Mouse (Mus musculus) ovary, postnatal 36 days (tissue): Measurements from ENCODE around the gene F3.
A peak's percentile ranks its signal among the peaks of the same experiment; 100 is the strongest.
"Not testable (repeated sequence)": the region's sequence is repeated elsewhere in the genome, so short reads cannot be mapped to it uniquely, and the experiment has no call there.

ENCODE experiments used
- DNase-seq: peaks from one replicate; pipeline ENCODE4 v3.0.0; 2022; ENCODE audit warnings: low spot score, mixed read lengths

Gene F3

GRCm38 (mm10) chr3:121738742-121739342 is 15.5 kb downstream of the F3 start:
- DNase-seq, result no peak

- DNase-seq, result no peak
Observed at GRCm38 (mm10) chr3:121739489-121740213, 16.3 kb downstream of the F3 start.

- not testable (repeated sequence) for DNase-seq
Observed at GRCm38 (mm10) chr3:121741186-121741848, 18.0 kb downstream of the F3 start.

GRCm38 (mm10) chr3:121754319-121755090 is 31.2 kb downstream of the F3 start:
- not testable (repeated sequence) for DNase-seq

- DNase-seq, result no peak
Observed at GRCm38 (mm10) chr3:121755152-121755551, 31.8 kb downstream of the F3 start.

- no peak for DNase-seq
Observed at GRCm38 (mm10) chr3:121758373-121758772, 35.0 kb downstream of the F3 start.

GRCm38 (mm10) chr3:121762056-121762852 is 38.9 kb downstream of the F3 start:
- no peak for DNase-seq

GRCm38 (mm10) chr3:121766048-121766447 is 42.7 kb downstream of the F3 start:
- DNase-seq, result no peak

- no peak for DNase-seq
Observed at GRCm38 (mm10) chr3:121766818-121767217, 43.5 kb downstream of the F3 start.

- DNase-seq, result no peak
Observed at GRCm38 (mm10) chr3:121768770-121769169, 45.4 kb downstream of the F3 start.

GRCm38 (mm10) chr3:121773336-121773735 is 50.0 kb downstream of the F3 start:
- DNase-seq, result not testable (repeated sequence)

GRCm38 (mm10) chr3:121777943-121778342 is 54.6 kb downstream of the F3 start:
- DNase-seq, result peak; percentile 41

GRCm38 (mm10) chr3:121783020-121783419 is 59.7 kb downstream of the F3 start:
- no peak for DNase-seq
